Mouse (Mus musculus) lung, embryonic 16.5 days (tissue): ENCODE measurements at regions not wholly inside any gene's neighbourhood (a gene's known extent, or its start where the extent isn't known, plus 50 kb on each side); places are given as distances from the start of the nearest gene placed in this dataset.

Source experiments
- ATAC-seq: fragments of 200-750 bp; cut with Nextera tagmentation; 2 replicates; pipeline ENCODE4 v1.8.0; 2017; ENCODE audit warnings: low read depth, mild to moderate bottlenecking, moderate library complexity
- H3K27ac ChIP-seq: fragments of 300-500 bp; sonication (generic); 2 replicates; pipeline ENCODE4 v1.5.1; 2014; ENCODE audit warnings: mild to moderate bottlenecking, control low read depth, low read length
- H3K27me3 ChIP-seq: fragments of 300-500 bp; sonication (generic); 2 replicates; pipeline ENCODE4 v1.6.1; 2014; ENCODE audit warnings: low read depth, low read length, mixed read lengths; ENCODE audit not compliant: control insufficient read depth, insufficient read depth
- H3K36me3 ChIP-seq: fragments of 300-500 bp; sonication (generic); 2 replicates; pipeline ENCODE4 v1.6.1; 2014; ENCODE audit warnings: low read length; ENCODE audit not compliant: control insufficient read depth, insufficient read depth
- H3K4me1 ChIP-seq: fragments of 300-500 bp; sonication (generic); replicated peaks from 2 replicates; pipeline ENCODE4 v1.6.1; 2014; ENCODE audit warnings: low read length, mixed read lengths; ENCODE audit not compliant: control insufficient read depth, insufficient read depth
- H3K4me2 ChIP-seq: fragments of 300-500 bp; sonication (generic); 2 replicates; pipeline ENCODE4 v1.6.1; 2014; ENCODE audit warnings: low read depth, low read length, control low read depth
- H3K4me3 ChIP-seq: fragments of 300-500 bp; sonication (generic); 2 replicates; pipeline ENCODE4 v1.5.1; 2014; ENCODE audit warnings: mild to moderate bottlenecking, low read length, control low read depth
- H3K9ac ChIP-seq: fragments of 300-500 bp; sonication (generic); 2 replicates; pipeline ENCODE4 v1.6.1; 2014; ENCODE audit warnings: low read length, control low read depth
- H3K9me3 ChIP-seq: fragments of 300-500 bp; sonication (generic); 2 replicates; pipeline ENCODE4 v1.6.1; 2016; ENCODE audit warnings: low read length; ENCODE audit not compliant: control insufficient read depth
- WGBS: fragments of 180-500 bp; shearing (Covaris S2); extraction: QIAGEN DNeasy Blood & Tissue Kit; methylation state at CpG from one replicate; pipeline ENCODE4 v1.1.7; 2014; 5-methylcytosine and 5-hydroxymethylcytosine counted together

- WGBS = 69% methylated on average over 4 of the region's 4 CpGs
- Histone ChIP-seq H3K4me2 (no peak overlapping the region), H3K9me3 (no peaks in the 10 kb centered on the region), H3K9ac (no peak overlapping the region), H3K4me3 (no peak overlapping the region), H3K4me1 (no peaks in the 10 kb centered on the region), H3K36me3 (no peaks in the 10 kb centered on the region), H3K27ac (no peak overlapping the region), H3K27me3 (no peaks in the 10 kb centered on the region)
- no peak for ATAC-seq
Observed at GRCm38 (mm10) chr7:65244936-65245335, 88.6 kb upstream of the Fam189a1 start.

GRCm38 (mm10) chr7:65241208-65241607, 84.8 kb upstream of the Fam189a1 start:
- H3K9me3 ChIP-seq = no peaks in the 10 kb centered on the region
- ATAC-seq = no peak
- WGBS = 68% methylated on average over 8 of the region's 8 CpGs
- no peak overlapping the region for H3K4me3 ChIP-seq
- no peak overlapping the region for H3K9ac ChIP-seq
- H3K4me1 ChIP-seq = no peaks in the 10 kb centered on the region
- H3K4me2 ChIP-seq = no peak overlapping the region
- no peaks in the 10 kb centered on the region for H3K36me3 ChIP-seq
- H3K27ac ChIP-seq = no peak overlapping the region
- no peaks in the 10 kb centered on the region for H3K27me3 ChIP-seq

- Histone ChIP-seq H3K36me3 (no peaks in the 10 kb centered on the region), H3K27me3 (no peaks in the 10 kb centered on the region), H3K9ac (no peak overlapping the region), H3K4me3 (no peak overlapping the region), H3K9me3 (no peaks in the 10 kb centered on the region), H3K4me1 (no peaks in the 10 kb centered on the region), H3K27ac (no peak overlapping the region), H3K4me2 (no peak overlapping the region)
- ATAC-seq = no peak
- 82% methylated on average over 3 of the region's 3 CpGs for WGBS
Observed at GRCm38 (mm10) chr7:65235701-65236100, 79.3 kb upstream of the Fam189a1 start.

GRCm38 (mm10) chr7:65233681-65234080, 77.3 kb upstream of the Fam189a1 start:
- Histone ChIP-seq H3K4me2 (no peak overlapping the region), H3K4me1 (no peaks in the 10 kb centered on the region), H3K9me3 (no peaks in the 10 kb centered on the region), H3K4me3 (no peak overlapping the region), H3K9ac (no peak overlapping the region), H3K27ac (no peak overlapping the region), H3K27me3 (no peaks in the 10 kb centered on the region), H3K36me3 (no peaks in the 10 kb centered on the region)
- 49% methylated on average over 4 of the region's 4 CpGs for WGBS
- no peak for ATAC-seq

DNA sequence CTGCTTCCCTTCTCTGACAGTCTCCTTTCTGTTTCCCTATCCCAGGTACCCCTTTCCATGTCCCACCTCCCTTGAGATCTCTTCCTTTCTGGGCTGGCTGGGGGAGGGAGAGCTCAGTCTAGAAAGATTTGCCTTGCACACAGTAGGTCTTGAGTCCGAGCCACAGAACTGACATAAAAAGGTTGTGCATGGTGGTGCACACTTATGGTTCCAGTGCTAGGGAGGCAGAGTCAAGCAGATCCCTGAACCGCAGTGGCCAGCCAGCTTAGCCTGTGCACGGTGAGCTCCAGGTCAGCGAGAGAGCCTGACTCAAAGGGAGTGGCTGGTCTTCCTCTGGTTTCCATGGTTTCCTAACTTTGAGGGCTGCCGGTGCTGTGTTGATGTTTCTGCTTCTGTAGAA, 72.9 kb upstream of the Fam189a1 start:
- Histone ChIP-seq H3K36me3 (no peaks in the 10 kb centered on the region), H3K27ac (no peak overlapping the region), H3K4me3 (no peak overlapping the region), H3K4me1 (no peaks in the 10 kb centered on the region), H3K27me3 (no peaks in the 10 kb centered on the region), H3K9ac (no peak overlapping the region), H3K4me2 (no peak overlapping the region), H3K9me3 (no peaks in the 10 kb centered on the region)
- ATAC-seq = no peak
- WGBS = 50% methylated on average over 5 of the region's 5 CpGs

DNA sequence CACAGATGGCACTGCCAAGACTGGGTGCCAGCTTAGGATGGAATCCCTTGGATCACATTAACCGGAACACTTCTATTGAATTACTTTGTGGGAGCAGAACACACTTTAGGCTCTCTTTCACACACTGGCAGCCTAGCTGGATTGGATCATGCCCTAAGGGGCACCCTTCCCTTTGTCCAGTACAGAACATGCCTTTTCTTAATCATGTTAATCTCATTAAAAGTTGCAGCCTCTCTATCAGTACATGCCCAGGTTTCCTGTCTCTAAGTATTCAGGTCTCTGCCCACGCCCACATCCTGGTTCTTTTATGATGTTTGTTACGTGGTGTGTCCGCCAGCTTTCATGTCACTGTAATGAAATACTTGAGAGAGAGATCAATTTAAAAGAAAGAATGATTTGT, 69.8 kb upstream of the Fam189a1 start:
- Histone ChIP-seq H3K27ac (no peak overlapping the region), H3K4me1 (no peaks in the 10 kb centered on the region), H3K27me3 (no peaks in the 10 kb centered on the region), H3K4me3 (no peak overlapping the region), H3K9me3 (no peaks in the 10 kb centered on the region), H3K4me2 (no peak overlapping the region), H3K9ac (no peak overlapping the region), H3K36me3 (no peaks in the 10 kb centered on the region)
- WGBS = 73% methylated on average over 4 of the region's 4 CpGs
- peak; percentile 62; the same call in 1 of the 2 replicates for ATAC-seq

DNA sequence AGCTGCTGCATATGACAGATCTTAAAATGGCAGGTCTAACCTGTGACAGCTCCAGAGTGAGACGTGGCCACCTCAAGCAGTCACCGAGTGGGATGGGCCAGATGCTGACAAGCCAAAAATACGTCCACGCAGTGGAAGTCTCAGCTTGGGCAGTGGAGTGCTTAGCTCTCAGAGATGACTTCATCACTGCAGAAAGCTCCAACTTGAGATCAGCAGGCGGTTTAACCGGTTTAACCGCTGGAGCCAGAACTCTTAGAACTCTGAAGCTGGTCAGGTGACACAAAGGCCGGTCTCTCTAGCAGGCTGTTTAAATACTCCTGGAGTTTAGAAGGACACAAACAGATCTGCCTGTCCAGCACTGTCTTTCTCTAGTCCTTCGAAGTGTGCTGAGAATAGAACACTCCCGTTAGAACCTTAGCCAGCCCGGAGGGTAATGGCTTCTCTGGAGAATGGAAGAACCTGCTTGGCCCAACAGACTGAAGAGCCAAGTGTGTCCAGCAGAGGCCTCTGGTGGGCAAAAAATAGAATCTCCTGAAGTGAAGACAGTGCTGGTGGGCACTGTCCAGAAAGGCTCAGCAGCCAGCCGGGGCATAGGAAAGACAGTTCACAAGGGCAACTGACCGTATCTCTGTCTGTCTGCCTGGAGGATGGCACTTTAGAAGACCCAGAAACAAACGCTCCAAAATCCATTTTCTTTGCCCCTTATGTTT, 57.0 kb upstream of the Fam189a1 start:
- Histone ChIP-seq H3K27me3 (no peaks in the 10 kb centered on the region), H3K9ac (no peak overlapping the region), H3K4me2 (peak overlapping the region; percentile 5; the same call in 1 of the 2 replicates), H3K36me3 (no peaks in the 10 kb centered on the region), H3K4me3 (no peak overlapping the region), H3K4me1 (no peaks in the 10 kb centered on the region; the same call in 1 of the 2 replicates), H3K9me3 (no peaks in the 10 kb centered on the region), H3K27ac (0 out of 2 replicates have a peak overlapping the region, but pooled peaks have one; percentile 29)
- ATAC-seq = peak; percentile 94
- WGBS = 44% methylated on average over 14 of the region's 14 CpGs

DNA sequence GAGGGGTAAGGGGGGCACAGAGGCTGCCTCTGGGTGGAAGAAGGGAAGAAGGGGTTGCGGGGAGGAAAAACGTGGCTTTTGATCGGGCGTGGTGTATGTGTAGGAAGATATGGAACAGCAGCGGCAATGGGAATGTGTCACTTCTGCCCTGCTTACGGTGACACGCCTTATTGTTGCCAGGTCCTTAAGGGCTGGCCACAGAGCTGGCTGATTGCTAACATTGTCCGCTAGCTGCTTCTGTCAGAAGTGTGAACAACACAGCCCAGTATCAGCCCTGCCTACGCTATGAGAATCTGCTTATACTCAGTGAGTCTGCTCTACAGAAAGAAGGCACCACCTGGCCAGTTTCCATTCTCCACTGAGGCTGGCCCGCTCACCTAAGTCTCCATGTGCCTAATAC, 50.9 kb upstream of the Fam189a1 start:
- H3K4me1 ChIP-seq = no peaks in the 10 kb centered on the region
- H3K4me2 ChIP-seq = no peak overlapping the region
- no peak overlapping the region for H3K4me3 ChIP-seq
- H3K36me3 ChIP-seq = no peaks in the 10 kb centered on the region
- H3K9ac ChIP-seq = no peak overlapping the region
- no peaks in the 10 kb centered on the region for H3K27me3 ChIP-seq
- H3K9me3 ChIP-seq = peaks cover 3% of the 10 kb centered on the region; the same call in 1 of the 2 replicates
- H3K27ac ChIP-seq = no peak overlapping the region
- 82% methylated on average over 10 of the region's 10 CpGs for WGBS
- ATAC-seq = no peak
